Mouse (Mus musculus) G1E (cell line): ENCODE measurements around the gene Klf13. TPM values are rescaled to one million over a fixed set of nuclear protein-coding genes. Genes with fewer than 3 reads are reported as not detected.

ENCODE experiments used
- ATAC-seq: 2 replicates; pipeline ENCODE4 v1.8.0; 2016; ENCODE audit warnings: mild to moderate bottlenecking; ENCODE audit not compliant: insufficient number of reproducible peaks, poor library complexity, low FRiP score, severe bottlenecking; ENCODE audit errors: extremely low read depth
- DNase-seq: peaks from one replicate; pipeline ENCODE4 v3.0.0; 2012; ENCODE audit warnings: low spot score
- H3K27me3 ChIP-seq: 2 replicates; pipeline ENCODE4 v1.6.1; 2012; ENCODE audit warnings: mild to moderate bottlenecking, low read length, inconsistent platforms; ENCODE audit not compliant: insufficient read depth
- H3K36me3 ChIP-seq: replicated peaks from 2 replicates; pipeline ENCODE3; 2012; ENCODE audit warnings: mild to moderate bottlenecking, inconsistent platforms
- H3K4me1 ChIP-seq: 2 replicates; pipeline ENCODE4 v1.6.1; 2012; ENCODE audit warnings: low read depth, low read length, inconsistent platforms, mixed read lengths; ENCODE audit not compliant: insufficient read depth
- H3K4me3 ChIP-seq: 2 replicates; pipeline ENCODE4 v1.5.1; 2012; ENCODE audit warnings: low read depth, mild to moderate bottlenecking, inconsistent platforms, low read length, moderate library complexity, mixed read lengths
- H3K9me3 ChIP-seq: replicated peaks from 2 replicates; pipeline ENCODE4 v1.6.1; 2012; ENCODE audit warnings: inconsistent platforms
- CTCF ChIP-seq: IDR thresholded peaks from 2 replicates; pipeline ENCODE4 v1.5.1; 2012; ENCODE audit warnings: low read depth, low read length, inconsistent platforms, mixed read lengths
- GATA1 ChIP-seq: IDR thresholded peaks from 2 replicates; pipeline ENCODE4 v1.6.1; 2012; ENCODE audit warnings: borderline replicate concordance, low read length, inconsistent platforms, mixed read lengths
- GATA2 ChIP-seq: IDR thresholded peaks from 2 replicates; pipeline ENCODE4 v1.6.1; 2012; ENCODE audit warnings: low read depth, low read length, inconsistent platforms, borderline replicate concordance
- POLR2AphosphoS5 ChIP-seq: IDR thresholded peaks from 2 replicates; pipeline ENCODE4 v1.6.1; 2012; ENCODE audit warnings: low read depth, low read length, inconsistent platforms; ENCODE audit not compliant: insufficient replicate concordance
- TAL1 ChIP-seq: conservative IDR thresholded peaks from 2 replicates; pipeline ENCODE4 v1.6.1; 2012; ENCODE audit warnings: low read depth, low read length, inconsistent platforms, mixed read lengths
- polyA plus RNA-seq: library from polyadenylated mRNA; stranded (reverse); fragments of >175 nt; gene quantifications from 2 replicates; pipeline ENCODE4 v1.2.3, GENCODE M21; 2012
- total RNA-seq, 2 experiments: library from RNA; stranded (forward) in 1 of 2; stranded (reverse) in 1 of 2; fragments of 200-1000 nt in 1 of 2; fragments of >200 nt in 1 of 2; fragmentation: Nextera tagmentation in 1 of 2; gene quantifications; 2 replicates each; pipeline ENCODE4 v1.2.3; 2014 to 2017

Klf13 gene
- total and polyA plus RNA-seq, 3 experiments, result 14.6 to 89.5 (median 68.1) TPM

DNA sequence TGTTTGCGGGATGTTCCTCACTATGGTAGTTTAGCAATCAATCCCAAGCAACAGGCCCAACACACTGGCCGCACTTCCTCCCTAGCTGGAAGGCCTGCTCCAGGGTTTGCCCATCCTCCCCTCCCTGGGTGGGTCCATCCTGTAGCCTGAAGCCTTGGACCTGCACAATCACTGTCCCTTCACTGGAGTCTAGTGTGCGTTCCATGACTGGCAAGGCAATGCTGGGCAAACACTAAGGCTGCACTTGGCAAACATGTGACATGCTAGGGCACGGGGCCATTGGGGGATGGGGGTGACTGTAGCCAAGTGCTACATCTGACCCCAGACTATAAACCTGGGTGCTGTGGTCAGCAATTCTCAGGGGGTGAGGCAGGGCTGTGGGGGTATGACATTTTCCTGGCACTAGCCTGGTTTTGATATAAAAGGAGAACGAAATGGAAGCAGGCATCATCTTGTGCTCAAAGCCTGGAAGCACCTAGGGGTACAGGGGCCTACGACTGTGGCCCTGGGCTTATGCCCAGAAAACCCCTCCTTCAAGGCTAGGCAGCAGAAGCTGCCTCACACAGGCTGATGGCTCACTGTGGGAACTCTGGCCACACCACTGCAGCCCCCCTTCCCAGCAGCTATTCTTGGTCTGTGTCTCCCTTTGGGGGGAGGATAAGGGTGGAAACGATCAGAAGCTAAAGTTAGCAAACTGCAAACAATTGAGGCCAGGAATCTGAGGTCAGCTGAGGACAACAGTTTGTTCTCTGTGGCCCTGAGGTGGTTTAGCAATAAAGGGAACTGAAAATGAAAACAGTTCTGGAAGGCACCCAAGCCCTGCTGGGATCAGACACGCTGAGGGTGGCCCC is 27.1 kb downstream of the Klf13 start:
- DNase-seq, result no peak
- no peaks in the 10 kb centered on the region for H3K9me3 ChIP-seq
- H3K27me3 ChIP-seq, result no peaks in the 10 kb centered on the region
- TF ChIP-seq CTCF (no peak), TAL1 (no peak), POLR2AphosphoS5 (no peak), GATA2 (no peak), GATA1 (no peak)
- H3K4me1 ChIP-seq, result peaks cover 95% of the 10 kb centered on the region
- H3K4me3 ChIP-seq, result peak overlapping the region; percentile 57; the same call in 1 of the 2 replicates
- no peak for ATAC-seq
- H3K36me3 ChIP-seq, result peaks cover 59% of the 10 kb centered on the region

DNA sequence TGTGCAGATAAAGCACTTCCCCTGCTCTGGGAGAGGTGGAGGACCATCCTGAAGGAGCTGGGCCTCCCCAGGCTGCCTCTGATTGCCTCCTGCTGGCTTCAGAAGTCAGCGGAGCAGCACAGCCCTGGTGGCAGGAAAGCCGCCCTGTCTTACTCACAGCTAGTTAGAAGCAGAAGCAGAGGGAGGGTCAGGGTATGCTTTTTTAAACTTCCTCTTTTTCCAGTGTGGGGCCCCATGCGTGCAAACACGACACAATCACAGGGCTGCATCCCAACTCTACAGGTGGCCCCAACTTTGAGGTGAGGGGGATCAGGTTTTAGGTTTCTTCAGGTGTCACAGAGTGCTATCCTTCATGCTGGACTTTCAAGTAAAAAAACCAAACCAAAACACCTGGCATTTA is 27.8 kb downstream of the Klf13 start:
- ATAC-seq (peak; percentile 71), DNase-seq (peak; percentile 72)
- Histone ChIP-seq H3K27me3 (no peaks in the 10 kb centered on the region), H3K4me3 (peak overlapping the region; percentile 57; the same call in 1 of the 2 replicates), H3K9me3 (no peaks in the 10 kb centered on the region), H3K4me1 (peaks cover 95% of the 10 kb centered on the region), H3K36me3 (peaks cover 59% of the 10 kb centered on the region)
- no peak for TF ChIP-seq TAL1
- no peak for TF ChIP-seq GATA1
- TF ChIP-seq CTCF, result no peak
- TF ChIP-seq POLR2AphosphoS5, result no peak
- TF ChIP-seq GATA2, result no peak

DNA sequence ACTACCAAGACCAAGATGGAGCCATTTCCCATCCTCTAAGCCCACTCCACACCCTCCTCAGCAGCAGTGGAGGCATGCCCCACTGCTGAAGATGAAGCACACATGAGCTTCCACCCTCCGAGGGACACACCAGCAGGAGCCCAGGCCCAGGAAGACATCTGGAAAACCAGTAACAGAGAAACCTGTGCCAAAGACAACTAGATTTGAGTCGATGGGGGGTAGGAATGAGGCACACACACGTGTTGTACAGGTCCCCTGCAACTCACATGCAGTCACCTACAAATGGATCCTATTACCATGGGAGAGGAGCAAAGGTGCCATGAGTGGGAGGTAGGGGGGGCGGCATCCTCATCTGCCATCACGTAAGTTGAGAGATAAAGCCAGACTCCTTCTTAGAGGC is 28.5 kb downstream of the Klf13 start:
- Histone ChIP-seq H3K4me3 (peak overlapping the region; percentile 45; the same call in 1 of the 2 replicates), H3K9me3 (no peaks in the 10 kb centered on the region), H3K36me3 (peaks cover 55% of the 10 kb centered on the region), H3K27me3 (no peaks in the 10 kb centered on the region), H3K4me1 (peaks cover 95% of the 10 kb centered on the region)
- no peak for ATAC-seq
- TF ChIP-seq CTCF (no peak), GATA2 (no peak), TAL1 (no peak), POLR2AphosphoS5 (no peak), GATA1 (no peak)
- DNase-seq, result no peak

DNA sequence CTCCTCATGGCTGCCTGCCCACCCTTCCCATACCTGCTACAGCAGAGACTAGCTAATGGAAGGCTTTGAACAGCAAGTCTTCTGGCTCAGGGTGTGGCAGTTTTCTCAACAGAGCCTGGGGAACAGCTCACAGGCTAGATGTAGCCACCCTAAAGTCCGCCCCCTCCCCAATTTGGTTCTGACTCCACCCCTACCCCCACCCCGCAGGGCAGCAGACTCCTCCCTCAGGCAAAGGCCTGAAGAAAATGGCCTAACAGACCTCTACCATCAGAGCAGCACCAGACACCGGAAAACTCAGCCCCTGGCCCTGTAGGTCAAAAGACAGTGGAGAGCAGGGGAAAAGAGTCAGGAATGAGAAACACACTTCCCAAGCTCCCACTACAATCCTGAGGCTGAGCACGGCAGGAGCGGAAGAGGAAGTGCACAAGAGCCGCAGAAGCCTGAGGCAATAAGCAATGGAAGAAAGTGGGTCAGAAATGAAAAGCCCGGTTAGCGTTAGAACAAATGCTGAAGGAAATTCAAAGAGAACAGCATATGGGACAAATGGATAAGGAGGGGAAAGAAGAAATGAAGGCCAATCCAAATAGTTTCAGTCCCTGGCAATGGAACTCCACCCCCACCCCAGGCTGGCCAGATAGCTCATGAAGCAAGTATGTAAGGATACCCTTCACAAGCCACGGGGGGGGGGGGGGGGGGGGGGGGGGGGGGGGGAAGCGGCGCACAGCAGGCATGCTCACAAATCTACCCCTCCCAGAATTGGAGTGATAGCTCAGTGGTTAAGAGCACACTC is 30.0 kb downstream of the Klf13 start:
- no peak for TF ChIP-seq CTCF
- no peak for TF ChIP-seq GATA2
- no peak for TF ChIP-seq POLR2AphosphoS5
- TF ChIP-seq TAL1, result no peak
- no peak for TF ChIP-seq GATA1
- DNase-seq (no peak), ATAC-seq (no peak)
- no peaks in the 10 kb centered on the region for H3K27me3 ChIP-seq
- H3K36me3 ChIP-seq, result peaks cover 52% of the 10 kb centered on the region
- H3K9me3 ChIP-seq, result no peaks in the 10 kb centered on the region
- H3K4me1 ChIP-seq, result peaks cover 95% of the 10 kb centered on the region
- H3K4me3 ChIP-seq, result peak overlapping the region; percentile 21; the same call in 1 of the 2 replicates

GRCm38 (mm10) chr7:63907778-63908495 is 30.8 kb downstream of the Klf13 start:
- ATAC-seq (no peak), DNase-seq (no peak)
- H3K4me3 ChIP-seq, result peak overlapping the region; percentile 21; the same call in 1 of the 2 replicates
- TF ChIP-seq POLR2AphosphoS5 (no peak), GATA2 (no peak), TAL1 (no peak)
- no peaks in the 10 kb centered on the region for H3K9me3 ChIP-seq
- H3K27me3 ChIP-seq, result no peaks in the 10 kb centered on the region
- H3K4me1 ChIP-seq, result peaks cover 95% of the 10 kb centered on the region
- H3K36me3 ChIP-seq, result peaks cover 50% of the 10 kb centered on the region

GRCm38 (mm10) chr7:63905642-63906041 is 33.1 kb downstream of the Klf13 start:
- Histone ChIP-seq H3K9me3 (no peaks in the 10 kb centered on the region), H3K27me3 (no peaks in the 10 kb centered on the region; the same call in 1 of the 2 replicates), H3K4me3 (no peak overlapping the region; the same call in 1 of the 2 replicates), H3K4me1 (peaks cover 91% of the 10 kb centered on the region), H3K36me3 (peaks cover 64% of the 10 kb centered on the region)
- no peak for DNase-seq
- TF ChIP-seq GATA2, result no peak
- TF ChIP-seq POLR2AphosphoS5, result no peak
- no peak for TF ChIP-seq CTCF
- TF ChIP-seq TAL1, result no peak
- no peak for TF ChIP-seq GATA1
- peak; percentile 48; the same call in 1 of the 2 replicates for ATAC-seq
